Mouse (Mus musculus) G1E (cell line): ENCODE data around the gene Abcc3. TPM values are rescaled to one million over a fixed set of nuclear protein-coding genes. Genes with fewer than 3 reads are reported as not detected.

Experiments used
- ATAC-seq: 2 replicates; pipeline ENCODE4 v1.8.0; 2016; ENCODE audit warnings: mild to moderate bottlenecking; ENCODE audit not compliant: insufficient number of reproducible peaks, poor library complexity, low FRiP score, severe bottlenecking; ENCODE audit errors: extremely low read depth
- DNase-seq: peaks from one replicate; pipeline ENCODE4 v3.0.0; 2012; ENCODE audit warnings: low spot score
- H3K27me3 ChIP-seq: 2 replicates; pipeline ENCODE4 v1.6.1; 2012; ENCODE audit warnings: mild to moderate bottlenecking, low read length, inconsistent platforms; ENCODE audit not compliant: insufficient read depth
- H3K36me3 ChIP-seq: replicated peaks from 2 replicates; pipeline ENCODE3; 2012; ENCODE audit warnings: mild to moderate bottlenecking, inconsistent platforms
- H3K4me1 ChIP-seq: 2 replicates; pipeline ENCODE4 v1.6.1; 2012; ENCODE audit warnings: low read depth, low read length, inconsistent platforms, mixed read lengths; ENCODE audit not compliant: insufficient read depth
- H3K4me3 ChIP-seq: 2 replicates; pipeline ENCODE4 v1.5.1; 2012; ENCODE audit warnings: low read depth, mild to moderate bottlenecking, inconsistent platforms, low read length, moderate library complexity, mixed read lengths
- H3K9me3 ChIP-seq: replicated peaks from 2 replicates; pipeline ENCODE4 v1.6.1; 2012; ENCODE audit warnings: inconsistent platforms
- CTCF ChIP-seq: IDR thresholded peaks from 2 replicates; pipeline ENCODE4 v1.5.1; 2012; ENCODE audit warnings: low read depth, low read length, inconsistent platforms, mixed read lengths
- GATA1 ChIP-seq: IDR thresholded peaks from 2 replicates; pipeline ENCODE4 v1.6.1; 2012; ENCODE audit warnings: borderline replicate concordance, low read length, inconsistent platforms, mixed read lengths
- GATA2 ChIP-seq: IDR thresholded peaks from 2 replicates; pipeline ENCODE4 v1.6.1; 2012; ENCODE audit warnings: low read depth, low read length, inconsistent platforms, borderline replicate concordance
- POLR2AphosphoS5 ChIP-seq: IDR thresholded peaks from 2 replicates; pipeline ENCODE4 v1.6.1; 2012; ENCODE audit warnings: low read depth, low read length, inconsistent platforms; ENCODE audit not compliant: insufficient replicate concordance
- TAL1 ChIP-seq: conservative IDR thresholded peaks from 2 replicates; pipeline ENCODE4 v1.6.1; 2012; ENCODE audit warnings: low read depth, low read length, inconsistent platforms, mixed read lengths
- polyA plus RNA-seq: library from polyadenylated mRNA; stranded (reverse); fragments of >175 nt; gene quantifications from 2 replicates; pipeline ENCODE4 v1.2.3, GENCODE M21; 2012
- total RNA-seq, 2 experiments: library from RNA; stranded (forward) in 1 of 2; stranded (reverse) in 1 of 2; fragments of 200-1000 nt in 1 of 2; fragments of >200 nt in 1 of 2; fragmentation: Nextera tagmentation in 1 of 2; gene quantifications; 2 replicates each; pipeline ENCODE4 v1.2.3; 2014 to 2017

The Abcc3 gene
- total and polyA plus RNA-seq, 3 experiments, result 0.27 TPM; not detected in 2

DNA sequence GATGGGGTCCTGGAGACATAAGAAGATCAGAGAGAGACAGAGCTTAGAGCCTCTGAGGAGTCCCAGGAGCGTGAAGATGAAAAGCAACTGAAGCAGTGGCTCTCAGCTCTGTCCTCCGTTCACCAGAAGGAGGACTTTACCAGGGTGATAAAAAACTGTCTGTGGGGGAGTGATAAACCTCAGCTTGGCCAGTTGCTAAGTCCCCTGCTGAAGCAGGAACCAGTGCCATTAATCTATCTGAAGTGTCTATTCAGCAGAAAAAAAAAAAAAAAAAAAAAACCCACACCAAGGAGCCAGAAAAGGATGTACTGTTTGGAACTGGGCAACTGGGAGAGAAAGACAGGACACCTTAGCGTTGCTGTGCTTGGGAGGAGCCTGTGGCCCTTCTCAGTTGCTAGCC lies 41.7 kb downstream of the Abcc3 start:
- Histone ChIP-seq H3K4me3 (no peak overlapping the region), H3K4me1 (no peaks in the 10 kb centered on the region), H3K36me3 (no peaks in the 10 kb centered on the region), H3K27me3 (peaks cover 35% of the 10 kb centered on the region), H3K9me3 (no peaks in the 10 kb centered on the region)
- DNase-seq, result no peak
- ATAC-seq, result no peak
- TF ChIP-seq TAL1 (no peak), POLR2AphosphoS5 (no peak), GATA1 (no peak), GATA2 (no peak), CTCF (no peak)

DNA sequence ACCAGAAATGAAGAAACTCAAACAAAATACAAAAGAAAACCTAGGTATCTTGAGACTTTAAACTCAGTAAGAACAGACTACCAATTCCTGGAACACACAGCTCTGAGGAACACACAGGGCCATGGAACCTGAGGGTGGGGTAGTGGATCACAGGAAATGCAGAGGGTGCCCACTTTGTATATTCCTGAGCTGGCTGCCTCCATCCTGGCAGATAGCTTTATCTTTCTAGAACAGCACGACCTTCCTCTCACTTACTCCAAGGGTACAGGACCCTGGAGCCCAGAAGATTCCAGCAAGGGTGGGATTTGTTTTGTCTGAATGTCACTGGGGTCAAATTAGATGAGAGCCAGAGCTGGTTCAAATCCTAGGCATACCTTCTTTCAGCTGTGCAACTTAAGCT lies 42.5 kb downstream of the Abcc3 start:
- H3K4me1 ChIP-seq, result no peaks in the 10 kb centered on the region
- H3K9me3 ChIP-seq, result no peaks in the 10 kb centered on the region
- ATAC-seq (no peak), DNase-seq (no peak)
- peaks cover 43% of the 10 kb centered on the region for H3K27me3 ChIP-seq
- H3K4me3 ChIP-seq, result no peak overlapping the region
- H3K36me3 ChIP-seq, result no peaks in the 10 kb centered on the region
- TF ChIP-seq POLR2AphosphoS5, result no peak
- no peak for TF ChIP-seq GATA1

DNA sequence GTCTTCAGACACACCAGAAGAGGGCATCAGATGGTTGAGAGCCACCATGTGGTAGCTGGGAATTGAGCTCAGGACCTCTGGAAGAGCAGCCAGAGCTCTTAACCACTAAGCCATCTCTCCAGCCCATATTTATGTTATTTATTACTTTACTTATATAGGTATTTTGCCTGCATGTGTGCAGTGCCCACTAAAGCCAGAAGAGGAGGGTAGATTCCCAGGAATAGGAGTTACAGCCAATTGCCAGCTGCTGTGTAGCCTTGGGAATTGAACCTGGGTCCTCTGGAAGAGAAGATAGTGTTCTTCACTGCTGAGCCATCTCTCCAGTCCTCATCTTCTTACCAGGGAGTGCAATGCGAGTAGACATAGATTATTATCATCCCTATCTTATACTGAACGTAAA lies 43.0 kb downstream of the Abcc3 start:
- DNase-seq, result no peak

DNA sequence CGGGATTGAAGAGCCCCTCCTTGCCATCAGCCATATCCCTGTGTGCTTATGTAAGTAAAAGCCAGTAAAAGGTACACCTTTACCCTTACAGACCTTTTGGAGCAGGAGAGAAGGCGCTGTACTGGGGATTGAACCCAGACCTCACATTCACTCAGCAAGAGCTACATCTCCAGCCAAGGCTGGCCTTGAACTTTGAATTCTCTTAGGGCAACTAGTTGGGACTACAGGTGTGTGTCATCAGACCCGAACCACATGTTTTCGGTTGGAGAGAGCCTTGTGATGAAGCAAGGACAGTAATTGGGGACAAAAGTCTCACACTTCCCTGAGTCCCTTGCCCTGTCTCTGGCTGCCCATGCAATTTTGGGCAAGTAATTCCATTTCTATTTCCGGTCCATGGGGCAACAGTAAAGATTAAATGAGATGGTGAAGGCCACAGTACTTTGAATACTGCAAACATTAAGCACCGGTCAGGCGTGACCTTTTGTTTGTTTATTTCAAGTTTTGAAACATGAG lies 45.7 kb downstream of the Abcc3 start:
- Histone ChIP-seq H3K36me3 (peaks cover under 1% of the 10 kb centered on the region), H3K27me3 (peaks cover 45% of the 10 kb centered on the region)

More for the DNA sequence above, 43.0 kb downstream of the Abcc3 start:
- H3K36me3 ChIP-seq, result no peaks in the 10 kb centered on the region
- no peak for TF ChIP-seq CTCF
- no peak for TF ChIP-seq GATA1
- no peak for TF ChIP-seq GATA2
- no peak for TF ChIP-seq POLR2AphosphoS5
- no peak for TF ChIP-seq TAL1
- H3K4me1 ChIP-seq, result no peaks in the 10 kb centered on the region
- peaks cover 43% of the 10 kb centered on the region for H3K27me3 ChIP-seq
- no peak for ATAC-seq
- H3K9me3 ChIP-seq, result no peaks in the 10 kb centered on the region
- no peak overlapping the region for H3K4me3 ChIP-seq

DNA sequence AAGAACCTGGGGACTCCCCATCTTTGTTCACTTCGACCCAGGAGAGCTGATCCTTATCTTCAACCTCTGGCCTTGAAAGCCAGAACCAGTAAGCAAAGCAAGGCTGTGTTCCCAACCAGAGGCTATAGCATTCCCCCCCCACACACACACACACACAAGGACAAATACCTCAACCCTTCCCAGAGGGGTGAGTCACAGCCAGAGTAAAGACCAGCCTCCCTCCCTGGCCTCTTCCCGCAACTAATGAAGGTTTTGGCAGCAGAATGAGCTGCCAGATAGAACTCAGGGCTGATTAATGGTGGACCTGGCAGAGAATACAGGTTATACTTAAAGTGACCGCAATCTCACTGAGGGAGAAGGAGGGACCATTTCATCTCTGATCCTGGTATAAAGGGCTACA lies 46.2 kb downstream of the Abcc3 start:
- Histone ChIP-seq H3K4me3 (no peak overlapping the region), H3K27me3 (peaks cover 40% of the 10 kb centered on the region), H3K36me3 (peaks cover 5% of the 10 kb centered on the region), H3K4me1 (no peaks in the 10 kb centered on the region), H3K9me3 (no peaks in the 10 kb centered on the region)
- no peak for DNase-seq
- TF ChIP-seq TAL1, result no peak
- TF ChIP-seq GATA1, result no peak
- no peak for TF ChIP-seq CTCF
- no peak for TF ChIP-seq POLR2AphosphoS5
- TF ChIP-seq GATA2, result no peak
- ATAC-seq, result no peak

More for the DNA sequence above, 45.7 kb downstream of the Abcc3 start:
- H3K4me1 ChIP-seq, result no peaks in the 10 kb centered on the region
- H3K4me3 ChIP-seq, result no peak overlapping the region
- no peaks in the 10 kb centered on the region for H3K9me3 ChIP-seq
- ATAC-seq (no peak), DNase-seq (no peak)
- TF ChIP-seq GATA1 (no peak), POLR2AphosphoS5 (no peak)

DNA sequence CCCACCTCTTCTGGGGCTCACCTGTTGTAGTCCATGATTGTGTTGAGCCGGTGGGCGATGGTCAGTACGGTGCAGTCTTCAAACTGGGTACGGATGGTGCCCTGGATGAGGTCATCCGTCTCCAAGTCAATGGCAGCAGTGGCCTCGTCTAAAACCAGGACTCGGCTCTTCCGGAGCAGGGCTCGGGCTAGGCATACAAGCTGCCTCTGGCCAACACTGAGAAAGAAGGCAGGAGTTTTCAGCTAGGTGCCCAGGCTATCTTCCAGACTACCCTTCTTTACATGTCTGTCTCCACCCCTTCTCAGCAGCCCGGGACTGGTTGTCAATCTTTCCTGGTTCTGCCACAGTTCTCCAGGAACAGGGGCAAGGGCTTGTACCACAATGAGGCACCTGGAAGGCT lies 46.9 kb downstream of the Abcc3 start:
- Histone ChIP-seq H3K27me3 (peaks cover 37% of the 10 kb centered on the region), H3K4me3 (no peak overlapping the region), H3K4me1 (no peaks in the 10 kb centered on the region), H3K36me3 (peaks cover 9% of the 10 kb centered on the region), H3K9me3 (no peaks in the 10 kb centered on the region)
- TF ChIP-seq CTCF, result no peak
- no peak for TF ChIP-seq GATA1
- ATAC-seq (no peak), DNase-seq (no peak)

DNA sequence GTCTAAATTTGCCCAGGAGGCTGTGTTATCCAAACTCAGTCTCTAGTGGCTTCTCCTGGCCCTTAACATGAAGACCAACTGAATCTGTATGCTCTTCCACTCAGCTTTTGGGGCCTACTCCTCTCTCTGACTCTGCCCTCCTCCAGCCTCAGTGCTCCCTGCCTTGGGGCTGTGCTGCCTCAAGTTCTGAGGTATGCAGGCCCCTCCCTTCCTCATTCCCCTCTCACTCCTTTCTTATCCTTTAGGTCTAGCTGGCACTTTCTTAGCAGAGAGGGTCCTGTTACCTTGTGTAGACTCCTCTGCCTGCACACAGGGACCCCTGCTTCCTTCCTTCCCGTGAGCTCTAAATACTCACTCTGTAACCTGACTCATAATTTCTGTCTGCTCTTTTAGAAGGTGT lies 48.3 kb downstream of the Abcc3 start:
- Histone ChIP-seq H3K4me3 (no peak overlapping the region), H3K9me3 (no peaks in the 10 kb centered on the region), H3K36me3 (peaks cover 24% of the 10 kb centered on the region), H3K4me1 (no peaks in the 10 kb centered on the region), H3K27me3 (peaks cover 33% of the 10 kb centered on the region)
- DNase-seq (no peak), ATAC-seq (no peak)
- TF ChIP-seq POLR2AphosphoS5, result no peak
- TF ChIP-seq CTCF, result no peak
- no peak for TF ChIP-seq GATA2
- no peak for TF ChIP-seq GATA1
- no peak for TF ChIP-seq TAL1
